ENCODE assay signal across 29 mouse cellular contexts in genomic region chr8:83160613-83161012, GRCm38 (mm10). TPM values are rescaled to one million over a fixed set of nuclear protein-coding genes. Genes with fewer than 3 reads are reported as not detected.
"Had no signal": no experiment of that assay in that cellular context is flagged by ENCODE, and none has a peak within 500 bp of the region (broad histone marks: within the 10 kb centered on the region; RNA-seq: fewer than 3 reads in every experiment).

No protein-coding gene starts in this region.

- H3K4me3 ChIP-seq: heart, adult 2 months; heart, embryonic 13.5 days; heart, embryonic 15.5 days; hindbrain, embryonic 12.5 days; intestine, embryonic 15.5 days; limb, embryonic 10.5 days; limb, embryonic 12.5 days; liver, embryonic 13.5 days; liver, embryonic 15.5 days had no signal

- H3K4me1 ChIP-seq: hindbrain, embryonic 12.5 days; intestine, embryonic 15.5 days; limb, embryonic 12.5 days; liver, embryonic 15.5 days had no signal

- H3K9ac ChIP-seq: heart, embryonic 13.5 days; heart, embryonic 15.5 days; hindbrain, embryonic 12.5 days; hindbrain, embryonic 14.5 days; intestine, embryonic 15.5 days; limb, embryonic 12.5 days; liver, embryonic 13.5 days; liver, embryonic 15.5 days had no signal

- DNase-seq: gastrocnemius, postnatal 14 days; gastrocnemius, postnatal 36 days; heart, adult 2 months; heart, postnatal 14 days; heart, postnatal 36 days; kidney, adult 18-20 months; kidney, adult 8-10 months; kidney, postnatal 14 days; kidney, postnatal 36 days; layer of hippocampus, adult 9-11 months; layer of hippocampus, postnatal 36 days; liver; liver, embryonic 13.5 days had no signal

- H3K4me2 ChIP-seq: heart, embryonic 11.5 days; heart, embryonic 13.5 days; heart, embryonic 15.5 days; hindbrain, embryonic 12.5 days; hindbrain, embryonic 14.5 days; intestine, embryonic 15.5 days; limb, embryonic 12.5 days; liver, embryonic 11.5 days; liver, embryonic 13.5 days; liver, embryonic 15.5 days had no signal

- H3K27ac ChIP-seq: heart, adult 2 months; heart, embryonic 13.5 days; heart, embryonic 15.5 days; hindbrain, embryonic 12.5 days; hindbrain, embryonic 14.5 days; intestine, embryonic 15.5 days; kidney, postnatal 0 days; limb, embryonic 10.5 days; limb, embryonic 12.5 days; liver, embryonic 13.5 days; liver, embryonic 15.5 days had no signal

- ATAC-seq: hindbrain, embryonic 16.5 days; inflammation-experienced regulatory T-cells, adult 6 months; intestine, embryonic 15.5 days; intestine, postnatal 0 days had no signal

- H3K27me3 ChIP-seq: intestine, embryonic 15.5 days had no signal

- H3K9me3 ChIP-seq: heart, embryonic 13.5 days; heart, embryonic 15.5 days; hindbrain, embryonic 12.5 days; intestine, embryonic 15.5 days; limb, embryonic 10.5 days; limb, embryonic 12.5 days; liver, embryonic 13.5 days; liver, embryonic 15.5 days had no signal

- H3K36me3 ChIP-seq: heart, embryonic 13.5 days; heart, embryonic 15.5 days; hindbrain, embryonic 12.5 days; intestine, embryonic 15.5 days; limb, embryonic 10.5 days; limb, embryonic 12.5 days; liver, embryonic 13.5 days; liver, embryonic 15.5 days had no signal

RNA-seq across cellular contexts. Expression of gene Gm10645, which starts 5.4 kb away (rescaled TPM):
- total RNA-seq: gastrocnemius, adult 18-20 months; gastrocnemius, adult 8-10 months; gastrocnemius, postnatal 14 days; gastrocnemius, postnatal 36 days; heart, postnatal 14 days; heart, postnatal 36 days had no signal
- polyA plus RNA-seq: inflammation-experienced regulatory T-cells, adult 6 months had no signal
